Mouse (Mus musculus): Measurements from ENCODE around the gene Ets1.

The Ets1 gene

GRCm38 (mm10) chr9:32666611-32667517, 30.8 kb downstream of the Ets1 start:
- DNase-seq: no peak

GRCm38 (mm10) chr9:32667518-32667908, 31.5 kb downstream of the Ets1 start:
- no peak for DNase-seq

DNA sequence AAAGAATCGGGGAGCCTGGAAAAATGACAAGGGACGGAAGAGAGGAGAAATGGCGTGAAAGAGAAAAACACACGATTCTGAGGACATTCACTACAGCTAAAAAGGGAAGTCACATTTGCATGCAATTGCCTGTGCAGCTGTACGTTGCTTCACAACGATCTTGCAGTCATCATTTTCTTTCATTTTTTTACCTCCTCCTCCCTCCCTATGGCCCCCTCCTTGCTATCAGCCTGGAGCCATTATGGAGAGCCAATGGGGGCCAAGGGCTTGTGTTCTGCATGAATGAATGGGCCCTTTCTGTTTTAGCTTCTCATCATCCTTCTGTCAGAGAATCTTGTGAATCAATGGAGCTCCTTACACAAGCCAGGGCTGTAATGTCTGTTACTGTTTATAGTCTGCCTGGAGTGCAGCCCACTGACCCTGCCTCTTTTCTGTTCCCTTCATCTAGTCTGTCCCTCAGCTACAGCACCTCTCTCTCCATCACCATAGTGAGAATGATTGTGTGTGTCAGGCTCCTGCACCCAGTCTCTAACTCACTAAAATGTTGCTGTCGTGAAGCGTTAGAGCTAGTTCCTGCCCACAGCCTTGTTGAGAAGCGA, 32.2 kb downstream of the Ets1 start:
- no peak for DNase-seq

DNA sequence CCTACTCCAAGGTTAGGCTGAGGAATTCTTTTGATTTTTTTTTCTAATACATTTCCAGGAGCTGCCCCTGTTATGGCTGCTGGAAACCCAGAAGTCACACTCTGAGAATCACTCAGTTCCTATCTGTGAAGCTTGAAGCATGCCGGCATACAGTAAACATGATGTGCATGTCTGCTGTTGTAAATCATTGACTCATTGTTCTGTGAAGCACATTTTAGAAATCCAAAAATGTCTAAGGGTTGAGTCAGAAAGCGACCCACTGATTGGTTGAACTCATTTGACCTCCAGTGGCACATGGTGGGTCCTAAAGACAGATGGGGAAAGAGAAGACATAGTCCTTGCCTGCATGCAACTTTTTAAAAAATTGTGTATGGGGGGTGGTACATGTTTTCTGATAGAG, 33.4 kb downstream of the Ets1 start:
- DNase-seq: no peak

DNA sequence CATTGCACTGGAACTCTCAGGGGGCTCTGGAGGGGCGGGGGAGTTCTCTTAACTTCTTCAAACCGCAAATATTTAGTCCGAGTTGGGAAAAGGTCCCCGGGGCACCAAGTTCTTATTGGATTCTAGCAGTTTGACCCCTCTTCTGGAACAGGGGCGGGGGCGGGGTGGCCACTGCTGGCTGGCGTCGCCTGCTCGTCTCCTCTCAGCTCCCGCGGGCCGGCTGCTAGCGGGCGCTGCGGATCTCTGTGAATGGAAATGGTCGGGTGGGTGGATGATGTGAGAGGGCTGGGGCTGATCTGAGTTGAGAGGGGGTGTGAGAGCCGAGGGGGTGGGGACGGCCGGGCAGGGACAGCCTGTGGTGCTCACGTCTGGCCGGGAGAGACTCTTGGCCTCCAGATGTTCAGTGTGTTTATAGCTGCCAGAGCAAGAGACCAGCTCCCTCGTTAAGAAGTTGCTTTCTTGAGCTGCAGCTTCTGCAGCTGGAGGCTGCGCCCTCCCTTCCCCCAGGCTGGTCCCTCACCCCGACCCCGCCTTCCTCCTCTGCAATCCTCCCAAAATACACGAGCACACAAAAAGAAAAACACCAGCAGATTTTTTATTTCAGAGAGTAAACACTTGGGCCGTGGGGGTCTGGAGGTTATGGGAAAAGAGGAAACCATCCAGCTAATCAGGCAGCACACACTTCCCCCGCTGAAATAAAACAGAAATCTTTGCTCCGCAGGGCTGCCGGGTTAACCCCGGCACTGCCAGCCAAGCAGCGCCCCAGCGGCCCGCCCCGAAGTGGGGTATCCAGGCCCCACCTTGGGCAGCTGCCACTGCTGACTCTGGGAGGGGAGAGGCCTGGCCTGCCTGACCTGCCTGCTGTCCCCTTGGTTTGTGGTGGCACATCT, 36.2 kb downstream of the Ets1 start:
- DNase-seq: no peak

- DNase-seq: no peak
Observed at GRCm38 (mm10) chr9:32673923-32674322, 37.9 kb downstream of the Ets1 start.

DNA sequence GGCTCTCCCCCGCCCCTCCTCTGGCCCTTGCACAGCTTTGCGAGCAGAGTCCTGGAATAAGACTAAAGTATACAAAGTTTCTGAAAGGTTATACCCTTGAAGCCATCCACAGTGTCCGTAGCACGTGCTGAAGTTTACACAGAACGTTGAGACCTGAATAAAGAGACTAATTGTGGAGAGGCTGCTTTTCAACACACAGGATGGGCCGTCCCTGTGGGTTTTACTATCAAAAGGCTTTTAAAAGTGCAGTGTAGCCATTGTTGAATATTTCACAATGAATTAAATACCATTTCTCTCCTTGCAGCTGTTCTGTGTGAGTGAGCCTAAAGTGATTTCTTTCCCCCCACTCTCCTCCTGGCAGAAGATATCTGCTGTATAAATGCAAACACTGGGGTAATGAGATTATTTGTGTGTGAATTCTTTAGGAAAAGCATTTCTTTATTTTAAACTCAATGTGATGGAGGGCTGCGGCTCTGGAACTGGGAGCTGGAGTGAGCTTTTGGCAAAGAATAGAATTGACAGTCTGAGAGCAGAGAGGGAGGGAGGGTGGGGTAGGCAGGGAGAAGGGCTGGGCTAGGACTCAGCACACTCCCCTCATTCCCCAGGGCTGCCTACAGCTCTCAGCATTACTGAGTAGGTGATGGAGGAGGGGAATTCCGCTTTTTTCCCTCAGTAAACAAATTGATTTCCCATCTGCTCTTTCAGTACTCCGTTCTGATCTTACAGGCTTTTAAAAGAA, 39.8 kb downstream of the Ets1 start:
- no peak for DNase-seq

DNA sequence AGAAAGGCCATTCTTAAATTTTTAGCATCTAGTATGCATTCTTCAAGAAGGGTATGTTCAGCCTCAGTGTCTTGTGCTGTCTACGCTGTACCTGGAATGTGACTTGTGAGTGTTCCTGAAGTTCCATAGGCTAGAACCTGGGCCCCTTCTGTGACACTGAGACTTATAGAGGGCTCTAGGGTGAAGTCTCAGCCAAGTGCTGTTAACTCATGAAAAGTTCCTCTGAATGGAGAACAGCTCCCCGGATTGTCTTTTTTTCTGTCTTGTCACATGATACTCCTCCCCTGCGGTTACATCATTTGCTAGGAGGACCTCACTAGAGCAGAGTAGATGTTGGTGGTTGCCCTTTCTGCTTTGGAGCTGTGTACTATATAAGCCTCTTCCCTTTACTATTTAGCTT, 40.5 kb downstream of the Ets1 start:
- no peak for DNase-seq

DNA sequence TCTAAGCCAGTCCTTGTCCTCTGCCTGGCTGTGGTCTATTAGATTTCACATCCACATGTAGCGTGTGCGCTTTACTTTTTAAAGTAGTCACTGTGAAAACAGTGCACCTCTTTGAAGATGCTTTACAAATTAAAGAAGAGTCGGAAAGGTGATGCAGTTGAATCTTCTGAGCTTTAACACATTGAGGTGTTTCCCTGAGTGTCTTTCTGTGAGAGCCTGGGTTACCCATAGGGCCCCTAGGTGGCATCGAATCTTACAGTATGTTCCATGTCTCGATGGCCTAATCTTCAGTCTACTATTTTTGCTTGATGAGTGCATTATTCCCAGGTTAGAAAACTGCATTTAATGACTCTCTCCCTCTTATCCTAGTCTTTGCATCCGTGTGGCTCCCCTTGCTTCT, 41.6 kb downstream of the Ets1 start:
- no peak for DNase-seq

- DNase-seq: no peak
Observed at GRCm38 (mm10) chr9:32678120-32678757, 42.2 kb downstream of the Ets1 start.

GRCm38 (mm10) chr9:32679531-32679930, 43.5 kb downstream of the Ets1 start:
- DNase-seq: no peak

DNA sequence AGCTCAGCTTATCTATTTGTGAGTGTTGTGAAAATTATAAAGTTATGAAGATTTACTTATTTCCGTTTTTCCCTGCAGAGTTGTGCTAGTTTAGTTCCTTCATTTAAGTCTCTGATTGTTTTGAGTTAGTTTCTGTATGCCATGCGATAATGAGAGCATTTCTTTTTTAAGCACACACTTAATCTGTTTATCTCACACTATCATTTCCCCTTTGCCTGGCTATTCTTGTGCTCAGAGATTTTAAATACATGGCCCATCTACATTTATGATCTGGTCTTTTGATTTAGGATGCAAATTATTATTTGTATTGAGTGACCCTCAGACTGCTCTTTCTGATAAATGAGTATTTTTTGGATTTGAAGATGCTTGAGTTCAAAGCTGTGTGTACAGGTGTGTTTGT, 44.2 kb downstream of the Ets1 start:
- no peak for DNase-seq

DNA sequence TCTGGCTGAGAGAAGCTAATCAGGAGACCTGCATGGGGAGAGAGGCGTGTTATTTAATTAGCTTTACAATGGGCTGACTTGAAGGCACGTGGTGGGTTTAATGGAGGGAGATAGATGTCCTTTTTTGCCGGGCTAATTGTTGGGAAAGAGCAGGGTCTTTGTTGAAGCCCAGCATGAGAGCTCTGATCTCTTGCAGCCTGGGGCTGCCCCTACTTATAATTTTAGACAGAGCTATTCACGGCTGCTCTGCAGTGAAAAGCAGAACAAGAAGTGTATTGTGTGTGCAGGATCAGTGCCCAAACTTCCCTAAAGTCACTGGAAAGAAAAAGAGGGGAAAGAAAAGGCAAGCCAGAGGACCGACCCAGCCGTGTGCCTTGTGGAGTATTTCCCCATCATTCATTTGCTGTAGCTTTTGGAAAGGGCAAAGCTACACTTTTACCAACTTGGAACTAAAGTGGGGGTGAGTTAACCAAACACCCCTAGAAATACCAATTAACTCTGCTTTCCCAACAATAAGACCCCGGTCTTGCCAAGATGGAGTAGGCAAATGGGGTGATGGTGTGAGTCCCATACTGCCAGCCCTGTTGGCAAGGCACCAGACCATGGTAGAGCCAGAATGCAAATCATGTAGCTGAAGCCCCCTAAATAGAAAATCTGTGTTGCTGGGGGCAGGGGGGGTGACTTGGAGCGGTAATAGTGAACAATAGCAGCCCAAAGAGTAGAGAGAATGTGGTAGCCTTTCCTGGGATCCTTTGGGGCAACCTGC, 50.0 kb downstream of the Ets1 start:
- peak; percentile 7 for DNase-seq

- no peak for DNase-seq
Observed at GRCm38 (mm10) chr9:32688351-32688750, 52.3 kb downstream of the Ets1 start.

- DNase-seq: no peak
Observed at GRCm38 (mm10) chr9:32691151-32691925, 55.3 kb downstream of the Ets1 start.

DNA sequence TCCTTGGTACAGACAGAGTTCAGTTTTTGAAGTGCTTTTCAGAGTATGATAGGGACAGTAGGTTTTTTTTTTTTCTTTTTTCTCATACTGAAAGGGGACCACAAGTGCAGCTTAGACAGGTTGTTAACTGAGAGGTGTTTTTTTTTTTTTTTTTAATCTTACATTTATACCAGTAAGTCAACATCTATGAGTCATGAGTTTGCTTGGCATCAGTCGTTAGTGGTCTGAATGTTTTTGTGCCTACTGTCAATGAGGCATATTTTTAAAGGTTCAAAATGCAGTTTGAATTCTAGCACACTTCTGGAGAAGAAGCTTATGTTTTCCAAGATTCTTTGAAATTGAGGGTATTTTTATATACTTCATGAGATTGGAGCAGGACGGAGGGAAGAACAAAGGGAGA, 56.9 kb downstream of the Ets1 start:
- DNase-seq: no peak

DNA sequence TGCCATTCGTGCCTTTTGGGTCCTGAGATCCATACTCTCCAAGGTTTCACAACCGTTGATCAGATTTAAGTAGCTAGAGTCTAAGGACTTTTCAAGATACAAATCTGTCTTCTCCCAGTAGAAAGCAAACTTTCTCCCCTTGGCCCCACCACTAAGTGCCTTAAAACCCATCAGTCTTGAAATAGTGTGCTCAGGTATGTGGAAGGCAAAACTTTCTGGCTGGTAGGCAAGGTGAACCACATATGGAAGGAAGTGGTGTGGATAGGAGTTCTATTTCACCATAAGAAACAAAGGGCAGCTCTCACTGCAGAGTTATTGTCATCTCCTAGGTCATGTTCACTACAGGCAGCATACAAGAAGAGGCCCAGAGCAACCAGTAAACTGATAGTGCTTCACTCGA, 57.4 kb downstream of the Ets1 start:
- DNase-seq: no peak

GRCm38 (mm10) chr9:32694111-32694824, 58.2 kb downstream of the Ets1 start:
- DNase-seq: no peak

- DNase-seq: no peak
Observed at GRCm38 (mm10) chr9:32694916-32695490, 59.0 kb downstream of the Ets1 start.

All from cerebellum, adult 9-10 months (tissue).